Mouse (Mus musculus) layer of hippocampus, adult 2 months (tissue): ENCODE results near the gene Ppp1r1b. TPM values are rescaled to one million over a fixed set of nuclear protein-coding genes. Genes with fewer than 3 reads are reported as not detected.
A peak's percentile ranks its signal among the peaks of the same experiment; 100 is the strongest.
"Not testable (repeated sequence)": the region's sequence is repeated elsewhere in the genome, so short reads cannot be mapped to it uniquely, and the experiment has no call there.

Experiments used
- DNase-seq, 2 experiments: peaks; one replicate each; pipeline ENCODE4 v3.0.0; 2022; ENCODE audit warnings: low spot score in 2 of 2
- H3K27ac ChIP-seq: fragments of 200-600 bp; 2 replicates; pipeline ENCODE4 v1.8.1; 2022
- H3K4me3 ChIP-seq: fragments of 200-600 bp; 2 replicates; pipeline ENCODE4 v1.8.1; 2022; ENCODE audit warnings: mild to moderate bottlenecking
- CTCF ChIP-seq: fragments of 200-600 bp; conservative IDR thresholded peaks from 2 replicates; pipeline ENCODE4 v1.8.1; 2022; ENCODE audit warnings: antibody characterized with exemption, mild to moderate bottlenecking, moderate library complexity
- total RNA-seq, 2 experiments: library from RNA; stranded (reverse); gene quantifications; 2 replicates each; pipeline ENCODE4 v1.2.3; 2021

Ppp1r1b gene
- total RNA-seq, 2 experiments from 2014 or later, result 55.9 to 56.2 TPM

DNA sequence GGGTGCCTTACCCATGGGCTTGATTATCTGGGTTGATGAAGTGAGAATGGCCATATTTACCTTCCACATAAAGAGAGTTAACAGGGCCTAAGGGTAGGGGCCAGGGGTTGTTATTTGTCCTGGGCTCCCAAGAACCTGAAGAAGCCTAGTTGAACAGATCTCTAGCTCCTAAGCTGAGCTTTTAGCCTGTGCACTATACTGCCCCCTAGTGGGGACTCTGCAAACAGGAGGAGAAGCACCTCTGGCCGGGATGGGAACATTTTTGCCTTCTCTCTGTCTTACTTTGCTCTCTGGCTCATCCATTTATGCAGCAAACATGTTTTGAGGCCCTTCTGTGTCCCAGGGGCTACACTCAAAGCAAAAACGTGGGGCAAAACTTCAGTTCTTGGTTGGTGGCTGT, 24.2 kb downstream of the Ppp1r1b start:
- peak; percentile 94 for TF ChIP-seq CTCF
- DNase-seq, result peak in 1 of 2 experiments; percentile 72
- peak overlapping the region; percentile 69 for H3K27ac ChIP-seq
- no peak overlapping the region; the same call in 1 of the 2 replicates for H3K4me3 ChIP-seq

GRCm38 (mm10) chr11:98373244-98373643, 25.0 kb downstream of the Ppp1r1b start:
- TF ChIP-seq CTCF, result no peak
- DNase-seq, result no peak
- no peak overlapping the region for H3K4me3 ChIP-seq
- peak overlapping the region; percentile 69 for H3K27ac ChIP-seq

GRCm38 (mm10) chr11:98374266-98374665, 26.1 kb downstream of the Ppp1r1b start:
- no peak overlapping the region for H3K4me3 ChIP-seq
- H3K27ac ChIP-seq, result peak overlapping the region; percentile 15; the same call in 1 of the 2 replicates
- DNase-seq, result no peak
- no peak for TF ChIP-seq CTCF

GRCm38 (mm10) chr11:98376756-98377155, 28.6 kb downstream of the Ppp1r1b start:
- no peak for TF ChIP-seq CTCF
- no peak overlapping the region for H3K4me3 ChIP-seq
- H3K27ac ChIP-seq, result no peak overlapping the region
- no peak for DNase-seq

DNA sequence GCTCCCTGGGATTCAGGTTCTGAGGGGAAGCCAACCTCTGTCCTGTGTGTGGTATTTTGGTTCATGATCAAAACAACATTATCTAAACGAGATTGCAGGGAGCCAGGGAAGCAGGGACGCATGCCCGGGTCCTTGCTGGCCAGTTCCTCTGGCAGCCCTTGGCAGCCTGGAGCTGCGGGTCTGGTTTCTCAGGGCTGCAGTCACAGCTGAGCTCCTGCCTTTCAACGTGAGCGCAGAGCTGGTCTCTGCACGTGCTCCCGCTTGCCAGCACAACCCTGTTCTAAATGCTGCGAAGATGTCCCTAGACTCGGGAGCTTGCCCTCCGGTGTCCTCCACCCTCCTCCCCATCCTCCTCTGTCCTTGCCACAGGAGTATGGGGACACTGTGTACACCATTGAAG, 29.6 kb downstream of the Ppp1r1b start:
- TF ChIP-seq CTCF, result no peak
- Histone ChIP-seq H3K27ac (no peak overlapping the region), H3K4me3 (no peak overlapping the region)
- DNase-seq, result no peak

DNA sequence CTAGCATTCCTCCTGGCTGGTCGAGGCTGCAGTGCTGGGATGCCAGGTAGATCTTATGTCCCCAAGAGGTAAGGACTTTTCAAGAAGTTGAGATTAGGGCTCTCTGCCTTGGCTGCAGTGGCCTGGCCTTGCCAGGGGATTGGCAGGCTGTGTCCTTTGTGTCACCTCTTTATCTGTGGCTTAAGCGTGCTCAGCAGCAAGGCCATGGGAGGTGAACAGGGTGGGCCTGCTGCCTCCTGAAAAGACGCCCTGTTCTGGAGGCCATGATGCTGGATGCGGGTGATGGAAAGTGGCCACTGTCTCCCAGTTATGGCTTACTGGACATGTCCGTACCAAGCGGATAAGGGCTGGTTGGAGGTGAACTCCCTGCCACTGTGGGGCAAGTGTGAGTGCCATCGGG, 31.2 kb downstream of the Ppp1r1b start:
- no peak for DNase-seq
- H3K4me3 ChIP-seq, result no peak overlapping the region
- H3K27ac ChIP-seq, result no peak overlapping the region
- no peak for TF ChIP-seq CTCF

- TF ChIP-seq CTCF, result no peak
- no peak overlapping the region for H3K4me3 ChIP-seq
- DNase-seq, result no peak
- H3K27ac ChIP-seq, result no peak overlapping the region
These were observed 31.9 kb downstream of the Ppp1r1b start for GRCm38 (mm10) chr11:98380106-98380505.

GRCm38 (mm10) chr11:98381651-98382050, 33.4 kb downstream of the Ppp1r1b start:
- Histone ChIP-seq H3K4me3 (no peak overlapping the region), H3K27ac (no peak overlapping the region)
- TF ChIP-seq CTCF, result no peak
- DNase-seq, result no peak

DNA sequence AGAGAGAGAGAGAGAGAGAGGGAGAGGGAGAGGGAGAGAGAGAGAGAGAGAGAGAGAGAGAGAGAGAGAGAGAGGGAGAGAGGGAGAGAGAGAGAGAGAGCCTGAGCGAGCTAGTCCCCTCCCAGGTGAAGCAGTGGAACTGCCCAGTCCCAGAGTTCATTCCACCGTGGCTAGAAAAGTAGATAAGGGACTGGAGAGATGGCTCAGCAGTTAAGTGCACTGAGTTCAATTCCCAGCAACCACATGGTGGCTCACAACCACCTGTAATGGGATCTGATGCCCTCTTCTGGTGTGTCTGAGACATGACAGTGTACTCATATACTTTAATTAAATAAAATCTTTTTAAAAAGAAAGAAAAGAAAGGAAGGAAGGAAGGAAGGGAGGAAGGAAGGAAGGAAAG, 34.2 kb downstream of the Ppp1r1b start:
- H3K4me3 ChIP-seq, H3K27ac ChIP-seq, DNase-seq: not testable (repeated sequence)
- TF ChIP-seq CTCF, result peak; percentile 53

GRCm38 (mm10) chr11:98383261-98384030, 35.2 kb downstream of the Ppp1r1b start, which contains the start of gene Tcap:
Gene Tcap, plus strand, starts transcription at chr11:98383811.
- TF ChIP-seq CTCF, result no peak
- Histone ChIP-seq H3K4me3 (no peak within 1 kb of the TSS), H3K27ac (no peak within 1 kb of the TSS)
- DNase-seq, result no peak

GRCm38 (mm10) chr11:98384216-98384615, 36.0 kb downstream of the Ppp1r1b start:
- H3K4me3 ChIP-seq, result no peak overlapping the region
- no peak for TF ChIP-seq CTCF
- DNase-seq, result no peak
- H3K27ac ChIP-seq, result no peak overlapping the region

GRCm38 (mm10) chr11:98384721-98385637, 36.8 kb downstream of the Ppp1r1b start:
- no peak overlapping the region for H3K27ac ChIP-seq
- DNase-seq, result no peak
- TF ChIP-seq CTCF, result no peak
- no peak overlapping the region for H3K4me3 ChIP-seq
